Mouse (Mus musculus): ENCODE results near the gene Asb1. TPM values are rescaled to one million over a fixed set of nuclear protein-coding genes. Genes with fewer than 3 reads are reported as not detected.

Asb1 gene
- polyA plus RNA-seq, 1 experiment: 99.1 TPM

DNA sequence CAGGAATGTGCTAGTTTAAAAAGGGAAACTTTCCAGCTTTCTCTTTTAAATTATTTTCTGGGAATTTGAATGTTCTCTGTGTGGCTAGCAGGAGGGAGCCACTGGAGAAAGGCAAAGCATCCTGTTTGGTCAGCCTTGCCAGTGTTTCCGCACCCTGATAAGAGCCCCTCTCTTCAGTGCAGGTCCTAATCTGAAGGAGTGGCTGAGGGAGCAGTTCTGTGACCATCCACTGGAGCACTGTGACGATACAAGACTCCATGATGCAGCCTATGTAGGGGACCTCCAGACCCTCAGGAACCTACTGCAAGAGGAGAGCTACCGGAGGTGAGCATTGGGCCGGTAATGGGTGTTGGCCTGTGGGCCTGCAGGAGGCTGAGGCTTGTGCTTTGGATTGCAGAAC is 3.6 kb downstream of the Asb1 start:
- TF ChIP-seq POLR2A (IDR thresholded peaks at IDR 0.05; ENCODE audit: control insufficient read depth, low read depth, low read length): no peak
- TF ChIP-seq CTCF (IDR thresholded peaks at IDR 0.05; ENCODE audit: control insufficient read depth, insufficient read depth, insufficient replicate concordance, low read depth, low read length): no peak
- no peak overlapping the region for H3K4me3 ChIP-seq (ENCODE audit: control insufficient read depth, low read depth, low read length)
- no peaks in the 10 kb centered on the region for H3K27me3 ChIP-seq (ENCODE audit: control insufficient read depth, insufficient read depth, low read length)
- peaks cover 5% of the 10 kb centered on the region for H3K36me3 ChIP-seq (ENCODE audit: control insufficient read depth, insufficient read depth, low read length)
- H3K27ac ChIP-seq (ENCODE audit: control insufficient read depth, insufficient read depth, low read depth, low read length): no peak overlapping the region
- H3K4me1 ChIP-seq (ENCODE audit: control insufficient read depth, insufficient read depth, low read length): peaks cover 20% of the 10 kb centered on the region

DNA sequence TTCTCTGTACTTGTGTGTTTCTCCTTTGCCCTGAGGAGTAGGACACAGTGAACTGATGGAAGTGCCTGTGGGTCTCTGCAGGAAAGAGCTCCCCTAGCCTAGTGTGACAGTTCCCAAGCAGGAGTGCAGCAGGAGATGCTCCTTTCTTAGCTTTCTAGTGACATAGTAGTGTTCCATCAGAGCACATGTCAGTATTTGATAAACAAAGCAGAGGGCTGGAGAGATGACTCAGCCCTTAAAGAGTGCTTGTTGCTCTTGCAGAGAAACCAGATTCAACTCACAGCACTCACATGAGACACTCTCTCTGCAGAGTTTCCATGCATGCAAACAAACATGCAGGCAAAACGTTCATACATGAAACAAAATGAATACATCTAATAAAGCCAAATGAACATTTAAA is 4.9 kb downstream of the Asb1 start:
- TF ChIP-seq POLR2A (IDR thresholded peaks at IDR 0.05; ENCODE audit: control insufficient read depth, low read depth, low read length) (no peak), CTCF (IDR thresholded peaks at IDR 0.05; ENCODE audit: control insufficient read depth, insufficient read depth, insufficient replicate concordance, low read depth, low read length) (no peak)
- Histone ChIP-seq H3K4me3 (ENCODE audit: control insufficient read depth, low read depth, low read length) (no peak overlapping the region), H3K4me1 (ENCODE audit: control insufficient read depth, insufficient read depth, low read length) (peaks cover 14% of the 10 kb centered on the region), H3K27me3 (ENCODE audit: control insufficient read depth, insufficient read depth, low read length) (no peaks in the 10 kb centered on the region), H3K27ac (ENCODE audit: control insufficient read depth, insufficient read depth, low read depth, low read length) (no peak overlapping the region), H3K36me3 (ENCODE audit: control insufficient read depth, insufficient read depth, low read length) (peaks cover 5% of the 10 kb centered on the region)

DNA sequence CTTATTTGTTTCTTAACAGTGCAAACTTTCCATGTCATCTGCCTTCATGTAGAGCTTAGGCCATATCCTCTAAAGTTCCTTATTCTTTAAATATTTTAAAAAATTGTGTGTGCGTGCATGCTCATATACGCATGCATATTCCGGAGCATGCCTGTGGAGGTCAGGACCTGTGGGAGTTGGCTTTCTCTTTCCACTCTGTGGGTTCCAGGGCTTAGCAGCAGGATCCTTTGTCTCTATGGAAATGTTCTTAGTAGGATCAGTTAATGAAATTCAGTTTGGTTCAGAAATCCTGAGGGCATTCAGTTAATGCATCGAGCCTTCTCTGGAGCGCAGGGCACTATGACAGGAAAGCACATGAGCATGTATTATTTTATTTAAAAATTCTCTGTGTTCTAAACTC is 7.2 kb downstream of the Asb1 start:
- no peak overlapping the region for H3K27ac ChIP-seq (ENCODE audit: control insufficient read depth, insufficient read depth, low read depth, low read length)
- H3K4me3 ChIP-seq (ENCODE audit: control insufficient read depth, low read depth, low read length): no peak overlapping the region
- H3K27me3 ChIP-seq (ENCODE audit: control insufficient read depth, insufficient read depth, low read length): no peaks in the 10 kb centered on the region
- H3K36me3 ChIP-seq (ENCODE audit: control insufficient read depth, insufficient read depth, low read length): peaks cover 5% of the 10 kb centered on the region
- TF ChIP-seq POLR2A (IDR thresholded peaks at IDR 0.05; ENCODE audit: control insufficient read depth, low read depth, low read length) (no peak), CTCF (IDR thresholded peaks at IDR 0.05; ENCODE audit: control insufficient read depth, insufficient read depth, insufficient replicate concordance, low read depth, low read length) (no peak)
- peaks cover 3% of the 10 kb centered on the region for H3K4me1 ChIP-seq (ENCODE audit: control insufficient read depth, insufficient read depth, low read length)

DNA sequence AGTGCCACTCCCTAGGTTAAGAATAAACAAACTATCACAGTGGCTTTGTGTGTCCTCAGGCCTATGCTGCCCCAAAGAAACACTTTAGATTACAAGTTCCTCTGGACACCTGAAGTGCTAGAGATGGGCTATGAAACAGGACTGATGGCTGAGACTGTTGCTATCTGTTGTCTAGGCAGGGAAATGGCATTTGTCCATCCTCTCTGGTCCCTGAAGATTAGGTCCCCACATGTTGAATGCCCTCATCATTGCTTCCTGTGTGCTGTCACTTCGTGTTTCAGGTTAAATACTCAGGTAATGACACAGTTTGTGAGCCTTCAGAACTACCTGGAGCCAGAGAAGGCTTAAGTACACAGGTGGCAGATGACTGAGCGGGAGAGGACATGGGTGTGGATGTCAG is 8.7 kb downstream of the Asb1 start:
- H3K27ac ChIP-seq (ENCODE audit: control insufficient read depth, insufficient read depth, low read depth, low read length): no peak overlapping the region
- no peak overlapping the region for H3K4me3 ChIP-seq (ENCODE audit: control insufficient read depth, low read depth, low read length)
- no peak for TF ChIP-seq CTCF (IDR thresholded peaks at IDR 0.05; ENCODE audit: control insufficient read depth, insufficient read depth, insufficient replicate concordance, low read depth, low read length)
- TF ChIP-seq POLR2A (IDR thresholded peaks at IDR 0.05; ENCODE audit: control insufficient read depth, low read depth, low read length): no peak
- H3K36me3 ChIP-seq (ENCODE audit: control insufficient read depth, insufficient read depth, low read length): peaks cover 7% of the 10 kb centered on the region
- H3K4me1 ChIP-seq (ENCODE audit: control insufficient read depth, insufficient read depth, low read length): peaks cover 3% of the 10 kb centered on the region
- no peaks in the 10 kb centered on the region for H3K27me3 ChIP-seq (ENCODE audit: control insufficient read depth, insufficient read depth, low read length)

DNA sequence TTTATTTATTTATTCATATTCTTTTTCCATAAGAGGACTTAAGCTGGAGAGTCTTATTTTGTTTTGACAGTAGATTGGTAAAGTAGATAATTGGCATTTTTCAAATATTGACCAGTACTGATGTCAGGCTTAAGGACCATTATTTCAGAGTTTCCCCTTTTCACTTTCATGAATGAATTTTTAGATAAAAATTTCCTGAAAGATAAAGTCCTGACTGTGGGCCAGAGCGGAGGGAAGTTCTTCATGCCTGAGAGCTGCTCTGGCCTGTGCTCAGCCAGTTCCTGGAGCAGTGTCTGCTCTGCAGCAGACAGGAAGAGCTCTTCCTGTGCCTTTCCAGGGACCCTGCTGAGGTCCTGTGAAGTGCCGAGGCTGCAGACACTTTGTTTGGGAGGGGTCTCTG is 16.8 kb downstream of the Asb1 start:
- H3K27ac ChIP-seq (ENCODE audit: control insufficient read depth, insufficient read depth, low read depth, low read length): no peak overlapping the region
- no peak for TF ChIP-seq CTCF (IDR thresholded peaks at IDR 0.05; ENCODE audit: control insufficient read depth, insufficient read depth, insufficient replicate concordance, low read depth, low read length)
- TF ChIP-seq POLR2A (IDR thresholded peaks at IDR 0.05; ENCODE audit: control insufficient read depth, low read depth, low read length): no peak
- peaks cover 5% of the 10 kb centered on the region; the same call in 1 of the 2 replicates for H3K36me3 ChIP-seq (ENCODE audit: control insufficient read depth, insufficient read depth, low read length)
- no peak overlapping the region for H3K4me3 ChIP-seq (ENCODE audit: control insufficient read depth, low read depth, low read length)
- H3K4me1 ChIP-seq (ENCODE audit: control insufficient read depth, insufficient read depth, low read length): no peaks in the 10 kb centered on the region
- H3K27me3 ChIP-seq (ENCODE audit: control insufficient read depth, insufficient read depth, low read length): no peaks in the 10 kb centered on the region

DNA sequence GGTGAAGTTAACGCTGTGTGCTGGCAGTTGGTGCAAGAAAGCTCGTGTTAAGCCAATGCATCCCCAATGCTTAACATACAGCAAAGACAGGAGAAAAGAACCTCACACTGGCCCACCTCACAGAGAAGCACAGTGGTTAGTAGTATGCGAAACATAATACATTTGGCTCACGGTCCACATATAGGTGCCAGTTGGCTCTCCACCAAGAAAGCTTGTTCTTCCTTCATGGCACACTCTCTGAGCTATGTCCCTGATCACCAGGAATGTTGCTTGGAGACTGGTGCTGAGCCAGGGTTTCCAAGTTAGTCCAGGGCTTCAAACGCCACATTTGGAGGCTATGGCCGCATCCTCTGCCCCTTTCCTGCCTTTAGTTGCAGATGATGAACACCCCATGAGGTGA is 20.9 kb downstream of the Asb1 start:
- Histone ChIP-seq H3K4me1 (ENCODE audit: control insufficient read depth, insufficient read depth, low read length) (no peaks in the 10 kb centered on the region), H3K27ac (ENCODE audit: control insufficient read depth, insufficient read depth, low read depth, low read length) (no peak overlapping the region), H3K27me3 (ENCODE audit: control insufficient read depth, insufficient read depth, low read length) (no peaks in the 10 kb centered on the region), H3K36me3 (ENCODE audit: control insufficient read depth, insufficient read depth, low read length) (no peaks in the 10 kb centered on the region), H3K4me3 (ENCODE audit: control insufficient read depth, low read depth, low read length) (no peak overlapping the region)
- TF ChIP-seq POLR2A (IDR thresholded peaks at IDR 0.05; ENCODE audit: control insufficient read depth, low read depth, low read length) (no peak), CTCF (IDR thresholded peaks at IDR 0.05; ENCODE audit: control insufficient read depth, insufficient read depth, insufficient replicate concordance, low read depth, low read length) (no peak)

DNA sequence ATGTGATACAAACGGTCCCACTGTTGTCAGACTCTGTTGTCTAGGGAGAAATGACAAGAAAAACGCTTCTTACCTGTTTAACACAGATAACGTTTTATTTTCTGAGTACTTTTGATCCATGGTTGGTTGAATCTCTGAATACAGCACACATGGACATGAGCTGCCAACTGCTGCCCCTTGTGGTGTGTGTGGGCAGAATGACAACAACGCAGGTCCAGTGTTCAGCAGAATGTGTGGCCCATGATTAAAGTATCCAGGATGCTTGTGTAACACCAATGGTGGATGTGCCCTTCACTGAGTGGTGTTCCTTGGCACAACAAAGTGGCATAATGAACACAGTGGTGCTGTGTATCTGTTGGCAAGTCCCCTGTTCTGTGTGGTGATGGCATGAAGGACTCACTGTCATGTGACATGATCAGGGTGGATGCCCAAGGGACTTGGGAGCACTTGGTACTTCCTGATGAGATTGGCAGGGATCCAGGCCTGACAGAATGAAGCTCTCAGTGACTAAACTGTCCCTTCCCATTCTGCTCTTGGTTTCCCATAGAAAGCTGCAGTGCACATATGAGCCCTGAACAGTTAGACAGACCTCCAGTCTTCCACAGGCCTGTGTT is 22.7 kb downstream of the Asb1 start:
- Histone ChIP-seq H3K4me3 (ENCODE audit: control insufficient read depth, low read depth, low read length) (no peak overlapping the region), H3K36me3 (ENCODE audit: control insufficient read depth, insufficient read depth, low read length) (no peaks in the 10 kb centered on the region), H3K27me3 (ENCODE audit: control insufficient read depth, insufficient read depth, low read length) (no peaks in the 10 kb centered on the region), H3K27ac (ENCODE audit: control insufficient read depth, insufficient read depth, low read depth, low read length) (no peak overlapping the region), H3K4me1 (ENCODE audit: control insufficient read depth, insufficient read depth, low read length) (no peaks in the 10 kb centered on the region)
- TF ChIP-seq POLR2A (IDR thresholded peaks at IDR 0.05; ENCODE audit: control insufficient read depth, low read depth, low read length) (no peak), CTCF (IDR thresholded peaks at IDR 0.05; ENCODE audit: control insufficient read depth, insufficient read depth, insufficient replicate concordance, low read depth, low read length) (no peak)

DNA sequence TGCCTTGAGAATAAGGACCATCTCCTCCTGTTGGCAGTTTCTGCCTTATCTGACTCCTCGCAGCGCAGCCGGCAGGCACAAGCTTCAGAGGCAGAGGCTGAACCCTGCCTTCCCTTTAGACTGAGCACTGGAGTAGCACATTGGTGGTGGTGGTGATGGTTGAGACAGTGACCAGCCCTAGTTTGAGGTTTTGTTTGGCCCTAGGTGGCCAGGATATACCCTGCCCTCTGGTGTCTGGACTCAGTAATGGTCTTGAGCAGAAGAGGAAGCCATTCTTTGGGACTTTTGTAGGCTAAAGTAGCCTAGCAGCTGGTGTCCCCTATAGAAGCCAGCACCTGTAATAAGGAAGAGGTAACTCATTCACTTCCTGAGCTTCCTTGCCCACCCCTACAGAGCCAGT is 23.7 kb downstream of the Asb1 start:
- Histone ChIP-seq H3K36me3 (ENCODE audit: control insufficient read depth, insufficient read depth, low read length) (no peaks in the 10 kb centered on the region), H3K27ac (ENCODE audit: control insufficient read depth, insufficient read depth, low read depth, low read length) (no peak overlapping the region), H3K4me1 (ENCODE audit: control insufficient read depth, insufficient read depth, low read length) (no peaks in the 10 kb centered on the region), H3K4me3 (ENCODE audit: control insufficient read depth, low read depth, low read length) (no peak overlapping the region), H3K27me3 (ENCODE audit: control insufficient read depth, insufficient read depth, low read length) (no peaks in the 10 kb centered on the region)
- TF ChIP-seq CTCF (IDR thresholded peaks at IDR 0.05; ENCODE audit: control insufficient read depth, insufficient read depth, insufficient replicate concordance, low read depth, low read length): no peak
- no peak for TF ChIP-seq POLR2A (IDR thresholded peaks at IDR 0.05; ENCODE audit: control insufficient read depth, low read depth, low read length)

All from testis, adult 2 months (tissue).